Mouse (Mus musculus): ENCODE data around the gene Elk4.

Elk4 gene

DNA sequence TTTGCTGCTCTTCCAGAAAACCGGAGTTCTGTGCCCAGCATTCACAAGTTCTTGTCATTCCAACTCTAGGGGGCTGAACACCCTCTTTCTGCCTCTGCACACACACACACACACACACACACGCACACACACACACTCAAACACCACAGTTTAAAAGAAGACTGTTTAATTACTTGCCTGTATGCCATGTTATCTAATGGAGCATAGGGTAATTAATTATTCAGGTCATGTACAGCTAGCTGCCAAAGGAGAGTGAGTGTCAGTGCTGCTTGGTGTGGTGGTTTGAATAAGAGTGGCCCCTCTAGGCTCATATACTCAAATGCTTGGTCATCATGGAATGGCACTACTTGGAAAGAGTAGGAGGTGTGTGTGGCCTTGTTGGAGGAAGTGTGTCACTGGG is 23.6 kb upstream of the Elk4 start:
- no peak for DNase-seq (ENCODE audit: extremely low spot score)

DNA sequence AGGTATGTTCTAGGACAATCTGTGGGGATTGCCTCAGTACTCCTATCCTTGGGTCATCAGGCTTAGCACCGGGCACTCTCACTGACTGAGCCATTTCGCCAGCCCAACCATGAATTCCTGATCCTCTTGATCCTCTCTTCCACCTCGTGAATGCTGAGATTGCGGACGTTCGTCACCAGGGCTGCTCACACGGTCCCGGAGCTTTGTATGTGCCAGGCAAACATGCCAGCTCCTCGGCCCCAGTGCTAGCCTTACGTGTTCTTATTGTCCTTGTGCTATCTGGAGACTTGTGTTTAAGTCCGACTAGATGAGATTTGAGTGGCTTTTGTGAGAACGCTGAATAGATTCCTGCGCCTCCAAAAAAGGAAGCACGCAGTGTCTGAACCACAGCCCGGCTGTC is 20.0 kb upstream of the Elk4 start:
- DNase-seq (ENCODE audit: extremely low spot score), result no peak

DNA sequence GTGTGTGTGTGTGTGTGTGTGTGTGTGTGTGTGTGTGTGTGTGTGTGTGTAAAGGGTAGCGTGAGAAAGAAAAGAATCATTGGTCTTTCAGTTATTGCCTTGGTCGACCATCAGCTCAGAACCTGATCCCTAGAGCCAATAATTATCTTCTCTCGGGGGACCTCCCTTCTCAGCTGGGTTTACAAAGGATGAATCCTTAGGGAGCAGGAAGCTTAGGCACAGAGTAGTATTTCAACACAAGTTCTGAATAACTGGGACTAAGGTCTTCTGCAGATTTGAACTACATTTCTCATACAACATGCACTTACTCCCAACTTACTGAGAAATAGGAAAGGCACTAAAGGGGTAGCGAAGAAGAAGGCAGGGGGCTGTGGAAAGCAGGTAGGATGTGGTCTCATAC is 17.9 kb upstream of the Elk4 start:
- no peak for DNase-seq (ENCODE audit: extremely low spot score)

DNA sequence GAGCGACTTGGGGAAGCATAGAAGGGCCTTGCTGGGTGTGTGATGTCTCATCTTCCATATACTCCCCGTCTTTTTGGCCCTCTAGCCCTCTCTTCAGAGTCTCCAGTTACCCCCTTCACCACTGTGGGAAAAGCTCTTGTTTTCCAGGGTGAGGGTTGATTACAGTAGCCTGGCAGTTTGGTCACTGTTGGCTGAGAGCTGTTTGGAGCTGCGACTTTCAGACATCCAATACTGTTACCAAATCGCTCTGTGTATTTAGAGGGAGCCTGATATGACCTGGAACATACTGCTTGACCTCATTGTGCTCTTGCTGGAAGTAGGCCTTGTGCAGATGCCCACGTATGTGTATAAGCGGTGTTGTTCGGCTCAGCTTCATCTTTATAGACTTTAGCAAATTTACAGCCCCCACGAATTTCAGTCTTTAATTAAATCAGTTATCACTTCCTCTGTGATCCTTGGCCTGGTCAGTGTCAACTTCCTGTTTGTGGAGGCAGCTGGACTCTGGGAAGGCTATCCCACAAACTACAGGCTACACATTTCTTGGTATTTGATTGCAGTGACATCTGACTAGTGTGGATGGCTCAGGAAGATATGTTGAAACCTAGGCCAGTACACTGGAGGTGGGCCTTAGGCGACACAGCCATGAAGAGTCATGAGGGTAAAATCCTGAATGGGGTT is 17.2 kb upstream of the Elk4 start:
- DNase-seq (ENCODE audit: extremely low spot score), result no peak

DNA sequence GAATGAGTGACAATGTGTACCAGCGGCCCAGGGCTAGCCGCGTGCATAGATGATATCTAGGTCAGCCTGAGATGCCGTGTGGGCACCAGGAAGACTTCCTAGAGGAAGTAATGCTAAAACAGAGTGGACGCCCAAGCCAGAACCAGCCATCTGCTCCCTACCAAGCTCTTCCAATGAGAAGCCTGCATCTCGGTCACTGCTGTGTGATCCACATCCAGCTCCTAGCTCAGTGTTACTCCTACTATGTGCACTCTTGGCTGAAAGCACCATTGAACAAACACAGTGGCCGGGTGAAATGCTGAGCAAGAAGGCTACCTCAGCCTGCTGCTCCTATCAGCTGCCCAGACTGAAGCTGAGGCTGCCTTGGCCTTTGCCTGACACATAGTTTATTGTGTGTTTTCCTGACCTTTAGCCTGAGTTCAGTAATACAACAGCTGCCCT is 14.8 kb upstream of the Elk4 start:
- no peak for DNase-seq (ENCODE audit: extremely low spot score)

DNA sequence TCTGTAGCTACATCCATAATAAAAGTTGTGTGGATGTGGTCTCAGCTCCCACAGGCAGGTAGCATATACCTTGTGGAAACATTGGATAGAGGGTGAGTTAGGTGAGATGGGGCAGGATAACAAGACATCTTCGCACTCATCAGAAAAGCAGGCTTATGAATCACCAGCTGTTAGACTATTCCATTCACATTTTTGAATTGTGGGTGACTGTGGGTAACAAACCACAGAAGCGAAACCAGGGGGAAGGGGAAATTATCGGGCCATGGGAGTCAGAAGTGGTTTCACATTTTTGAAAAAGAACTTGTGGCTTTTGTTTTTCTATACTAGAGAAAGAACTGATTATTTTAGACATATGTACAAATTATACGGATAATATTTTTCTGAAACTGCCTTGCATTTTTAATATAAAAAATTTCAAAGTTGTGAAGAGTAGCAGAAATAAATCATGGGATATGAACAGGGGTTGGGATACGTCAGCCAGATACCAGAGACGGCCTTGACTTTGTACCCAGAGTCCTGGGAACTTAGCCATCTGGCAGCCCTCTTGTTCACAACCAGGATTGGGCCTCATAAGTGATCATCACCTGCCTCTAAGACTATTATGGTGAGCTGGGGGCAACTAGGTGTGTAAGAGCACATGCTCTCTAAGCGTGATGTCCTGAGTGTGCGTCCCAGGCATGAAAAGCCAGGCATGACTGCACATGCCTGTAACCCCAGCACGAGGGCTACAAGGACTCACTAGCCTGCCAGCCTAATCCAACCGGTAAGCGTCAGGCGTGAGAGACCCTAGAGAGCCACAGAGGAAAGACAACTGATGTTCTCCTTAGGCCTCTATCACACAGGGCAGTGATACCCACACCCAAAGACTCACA is 14.0 kb upstream of the Elk4 start:
- DNase-seq (ENCODE audit: extremely low spot score), result no peak

DNA sequence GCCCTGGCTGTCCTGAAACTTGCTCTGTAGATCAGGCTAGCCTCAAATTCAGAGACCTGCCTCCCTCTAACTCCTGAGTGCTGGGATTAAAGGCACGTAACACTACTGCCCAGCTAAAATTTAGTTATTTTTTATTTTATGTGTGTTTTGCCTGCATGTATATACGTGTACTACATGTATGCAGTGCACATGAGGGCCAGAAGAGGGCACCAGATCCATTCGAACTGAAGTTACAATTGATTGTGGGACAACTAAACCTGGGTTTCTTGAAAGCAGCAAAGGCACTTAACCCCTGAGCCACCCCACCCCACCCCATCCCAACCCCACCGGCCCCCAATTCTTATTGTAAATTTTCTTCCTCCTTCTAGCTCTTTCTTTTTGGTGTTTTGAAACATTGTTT is 12.3 kb upstream of the Elk4 start:
- DNase-seq (ENCODE audit: extremely low spot score), result peak; percentile 48

DNA sequence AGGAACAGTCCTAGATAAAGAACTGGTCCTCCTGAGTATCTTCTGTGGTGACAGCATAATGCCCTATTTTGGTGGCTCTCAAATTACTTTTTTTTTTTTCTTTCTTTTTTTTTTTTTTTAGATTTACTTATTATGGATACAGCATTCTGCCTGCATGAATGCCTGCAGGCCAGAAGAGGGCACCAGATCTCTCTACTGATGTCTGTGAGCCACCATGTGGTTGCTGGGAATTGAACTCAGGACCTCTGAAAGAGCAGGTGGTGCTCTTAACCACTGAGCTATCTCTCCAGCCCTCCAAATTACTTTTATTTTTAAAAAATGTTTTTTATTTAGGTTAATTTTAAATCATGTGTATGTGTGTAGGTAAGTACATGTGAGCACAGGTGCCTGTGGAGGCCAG is 6.9 kb upstream of the Elk4 start:
- DNase-seq (ENCODE audit: extremely low spot score), result no peak

DNA sequence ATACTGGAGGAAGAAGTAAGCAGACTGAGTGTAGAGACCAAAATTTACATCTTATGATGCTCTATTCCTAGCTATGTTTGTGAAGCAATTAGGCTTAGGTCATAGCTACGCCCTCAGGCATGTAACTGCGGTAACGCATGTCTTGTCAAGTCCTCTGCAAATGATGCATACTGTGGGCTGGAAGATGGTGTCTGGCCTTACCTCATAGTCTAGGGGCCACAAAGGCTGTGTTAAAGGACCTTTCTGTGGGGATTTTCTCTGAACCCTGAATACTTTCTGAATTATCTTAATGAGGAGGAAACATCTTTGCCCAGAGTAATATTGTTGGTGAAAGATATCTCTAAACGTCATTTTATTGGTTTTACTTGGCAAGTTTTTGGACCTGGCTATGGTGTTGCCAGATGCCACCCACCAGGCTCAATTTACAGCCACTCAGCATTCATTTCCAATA is 5.5 kb upstream of the Elk4 start:
- DNase-seq (ENCODE audit: extremely low spot score), result no peak

DNA sequence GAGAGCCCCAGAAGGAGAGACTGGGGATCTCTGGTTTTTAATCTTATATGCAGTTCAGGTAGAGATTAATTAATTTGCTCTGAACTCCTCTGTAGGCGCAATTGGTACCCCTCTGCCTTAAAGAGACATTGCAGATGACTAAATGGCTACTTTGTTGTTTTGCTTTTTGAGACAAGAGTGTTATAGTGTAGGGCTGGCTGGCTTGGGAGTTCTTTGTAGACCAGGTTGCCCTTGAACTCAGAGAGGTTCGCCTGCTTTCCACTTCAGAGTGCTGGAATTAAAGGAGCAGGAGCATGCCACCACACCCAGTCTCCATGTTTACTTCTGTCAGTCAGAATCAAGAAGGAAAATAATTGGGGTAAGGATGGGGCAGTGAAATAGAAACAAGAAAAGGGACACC is 4.3 kb upstream of the Elk4 start:
- DNase-seq (ENCODE audit: extremely low spot score), result no peak

DNA sequence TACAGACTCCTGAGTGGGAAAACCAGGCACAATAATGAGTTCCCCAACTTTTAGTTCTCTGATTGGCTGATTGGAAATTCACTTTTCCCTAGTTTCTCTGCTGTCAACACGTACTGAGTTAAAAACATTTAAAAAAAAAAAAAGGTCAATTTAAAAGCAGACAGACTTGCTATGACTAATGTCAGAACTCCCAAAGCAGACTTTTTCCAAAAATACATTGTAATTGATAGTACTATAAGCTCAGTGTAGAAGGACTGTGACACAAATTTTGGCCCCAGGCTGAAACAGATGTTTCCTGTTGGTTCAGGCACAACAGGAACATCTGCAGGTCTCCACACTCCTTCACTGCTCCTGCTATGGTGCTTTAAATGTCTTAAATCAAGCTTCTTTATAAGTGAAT is 3.6 kb upstream of the Elk4 start:
- DNase-seq (ENCODE audit: extremely low spot score), result no peak

DNA sequence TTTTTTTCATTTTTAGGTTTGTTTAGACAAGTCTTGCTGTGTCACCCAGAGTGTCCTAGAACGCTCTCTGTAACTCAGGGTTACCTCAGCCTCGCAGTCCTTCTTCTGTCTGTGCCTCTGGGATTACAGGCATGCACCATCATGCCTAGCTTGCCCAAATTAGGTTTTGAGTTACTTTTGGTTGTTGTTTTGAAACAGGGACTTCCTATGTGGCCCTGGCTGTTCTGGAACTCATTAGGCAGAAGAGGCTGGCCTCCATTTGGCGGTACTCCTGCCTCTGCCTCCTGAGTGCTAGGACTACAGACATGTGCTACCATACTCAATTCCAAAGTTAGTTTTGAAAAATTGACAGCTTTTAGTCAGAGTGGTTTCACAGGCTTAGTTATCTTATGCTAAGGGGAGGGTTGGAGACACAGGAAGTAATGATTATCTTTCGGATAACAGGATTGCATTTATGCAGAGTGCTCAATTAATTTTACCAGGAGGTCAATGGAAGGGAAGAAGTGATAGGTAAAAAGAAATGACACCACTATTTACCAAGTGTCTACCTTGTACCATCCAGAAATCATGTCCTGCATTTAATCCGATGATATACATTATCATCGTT is 2.7 kb upstream of the Elk4 start:
- no peak for DNase-seq (ENCODE audit: extremely low spot score)

DNA sequence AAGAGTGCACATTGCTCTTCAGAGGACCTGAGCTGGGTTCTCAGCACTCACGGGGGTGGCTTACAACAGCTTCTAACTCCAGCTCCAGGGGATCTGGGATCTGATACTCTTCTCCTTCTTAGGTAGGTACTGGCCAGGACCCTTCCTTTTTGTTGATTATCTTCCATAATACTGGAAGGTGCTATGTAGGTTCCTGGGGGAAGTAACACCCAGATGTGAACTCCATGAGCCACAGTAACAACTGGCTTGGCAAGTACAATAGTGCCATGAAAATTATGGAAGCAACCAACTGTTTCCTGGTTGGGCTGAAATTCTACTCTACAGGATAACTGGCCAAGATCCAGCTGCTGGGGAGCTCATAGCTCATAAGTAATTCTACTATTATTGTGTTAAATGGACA is 1.9 kb upstream of the Elk4 start:
- DNase-seq (ENCODE audit: extremely low spot score), result no peak

DNA sequence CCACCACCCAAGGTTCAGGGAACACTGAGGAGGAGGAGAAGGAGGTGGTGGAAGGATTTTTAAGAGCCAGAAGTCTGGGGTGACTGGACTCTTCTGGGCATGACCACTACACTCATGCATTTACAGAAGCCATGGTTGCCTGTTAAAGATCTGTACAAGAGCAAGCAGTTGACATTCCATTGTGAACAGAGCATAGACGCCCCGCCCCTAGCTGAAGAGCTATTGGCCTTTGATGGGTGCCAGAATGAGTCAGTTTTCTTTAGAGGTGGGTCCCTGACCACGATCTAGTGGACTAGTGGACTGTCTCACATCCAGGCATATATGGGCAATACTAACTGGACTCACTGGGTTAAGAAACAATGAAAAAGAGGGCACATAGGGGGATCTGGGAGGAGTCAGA is 1.4 kb upstream of the Elk4 start:
- no peak for DNase-seq (ENCODE audit: extremely low spot score)

DNA sequence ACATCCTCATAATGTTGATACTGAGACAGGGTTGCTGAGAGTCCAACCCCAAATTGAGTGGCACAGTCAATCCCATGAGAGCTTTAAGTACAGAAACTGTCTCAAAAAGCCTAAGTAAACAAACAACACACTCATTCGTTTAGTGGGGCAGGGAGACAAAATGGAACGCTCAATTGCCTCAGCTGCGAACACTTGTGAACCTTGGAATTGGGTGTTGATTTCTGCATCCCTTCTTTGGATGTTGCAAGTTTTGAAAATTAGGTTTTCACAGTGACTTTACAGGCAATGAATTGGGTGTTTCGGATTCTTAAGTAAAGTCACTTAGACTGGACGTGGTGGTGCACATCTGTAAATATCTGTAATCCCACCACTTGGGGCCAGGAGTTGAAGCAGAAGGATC is 686 bp upstream of the Elk4 start:
- no peak for DNase-seq (ENCODE audit: extremely low spot score)

DNA sequence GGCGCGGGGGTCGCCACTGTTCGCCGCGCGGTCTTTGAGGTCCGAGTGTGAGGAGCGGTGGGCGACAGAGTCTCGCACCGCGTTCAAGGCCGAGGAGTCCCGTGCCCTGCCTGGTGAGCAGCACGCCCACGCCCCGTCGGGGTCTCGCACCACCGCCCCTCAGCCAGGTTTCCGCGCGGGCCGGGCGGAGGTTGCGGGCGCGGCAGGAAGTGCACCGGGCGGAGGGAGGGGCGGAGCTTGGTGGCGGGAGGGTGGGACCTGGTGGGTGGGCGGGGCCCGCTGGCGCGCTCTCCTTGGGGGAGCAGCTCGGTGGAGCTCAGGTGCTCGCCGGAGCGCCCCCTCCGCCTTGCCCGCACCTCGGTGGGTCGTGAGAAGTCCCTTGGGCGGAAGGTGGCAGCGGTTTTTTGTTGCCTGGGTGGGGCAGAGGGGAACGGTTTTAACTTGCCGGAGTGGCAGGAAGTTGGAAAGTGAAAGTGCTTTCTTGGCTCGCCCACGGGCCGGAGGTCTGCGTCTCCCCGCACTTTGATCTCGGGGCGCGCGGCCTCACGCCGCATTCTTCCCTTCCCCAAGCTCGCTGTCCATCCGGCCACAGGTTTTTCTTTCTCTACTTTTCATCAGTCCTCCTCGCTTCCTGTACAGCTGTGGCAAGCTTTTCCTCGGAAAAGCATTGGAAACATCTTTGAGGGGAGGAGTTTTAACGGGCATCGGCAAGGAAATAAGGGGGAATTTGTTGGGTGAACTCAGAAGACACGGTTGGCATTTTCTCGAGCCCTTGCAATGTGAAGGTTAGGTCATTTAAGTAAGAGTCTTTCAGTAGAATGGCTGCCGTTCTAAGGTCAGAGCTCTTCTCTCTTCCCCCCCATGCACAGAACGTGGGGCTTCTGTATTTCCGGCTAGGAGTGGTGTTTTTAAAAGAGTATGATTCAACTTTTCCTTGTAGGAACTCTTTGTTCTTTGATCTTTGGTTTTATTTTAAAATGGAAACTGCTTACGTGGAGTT is 721 bp downstream of the Elk4 start:
- DNase-seq (ENCODE audit: extremely low spot score), result peak; percentile 92

DNA sequence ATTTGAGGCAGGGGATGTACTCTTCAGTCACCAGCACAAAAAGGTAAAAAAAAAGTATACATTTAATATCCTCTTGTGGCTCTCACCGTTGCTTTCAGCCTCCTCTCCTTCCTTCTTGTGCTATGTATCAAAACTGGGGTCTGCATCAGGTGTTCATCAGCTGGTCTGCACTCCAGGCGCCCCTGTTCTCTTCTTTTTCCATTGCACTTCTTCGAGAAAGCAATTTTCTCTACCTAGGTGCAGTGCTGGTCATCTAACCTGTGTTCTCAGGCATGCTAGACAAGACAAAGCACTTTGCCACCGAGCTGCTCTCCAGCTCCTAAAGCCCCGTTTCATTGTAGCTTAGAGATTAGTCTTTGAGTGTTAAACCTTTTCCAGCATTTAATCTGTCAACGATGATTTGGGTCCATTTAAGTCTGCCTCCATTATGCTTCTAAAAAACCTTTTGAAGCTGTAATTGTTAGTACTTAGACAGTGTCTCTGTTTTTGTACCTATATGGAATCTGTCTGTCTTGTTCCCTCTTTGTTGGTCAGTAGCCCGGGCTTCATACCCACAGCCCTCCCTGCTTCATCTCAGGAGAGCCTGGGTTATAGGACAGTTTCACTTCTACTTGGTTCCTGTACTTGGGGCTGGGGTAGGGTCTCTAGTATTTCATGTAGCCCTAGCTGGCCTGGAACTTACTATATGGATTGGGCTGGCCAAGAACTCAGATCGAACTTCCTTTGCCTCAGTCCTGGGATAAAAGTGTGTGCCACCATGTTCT is 1.7 kb downstream of the Elk4 start:
- DNase-seq (ENCODE audit: extremely low spot score), result no peak

DNA sequence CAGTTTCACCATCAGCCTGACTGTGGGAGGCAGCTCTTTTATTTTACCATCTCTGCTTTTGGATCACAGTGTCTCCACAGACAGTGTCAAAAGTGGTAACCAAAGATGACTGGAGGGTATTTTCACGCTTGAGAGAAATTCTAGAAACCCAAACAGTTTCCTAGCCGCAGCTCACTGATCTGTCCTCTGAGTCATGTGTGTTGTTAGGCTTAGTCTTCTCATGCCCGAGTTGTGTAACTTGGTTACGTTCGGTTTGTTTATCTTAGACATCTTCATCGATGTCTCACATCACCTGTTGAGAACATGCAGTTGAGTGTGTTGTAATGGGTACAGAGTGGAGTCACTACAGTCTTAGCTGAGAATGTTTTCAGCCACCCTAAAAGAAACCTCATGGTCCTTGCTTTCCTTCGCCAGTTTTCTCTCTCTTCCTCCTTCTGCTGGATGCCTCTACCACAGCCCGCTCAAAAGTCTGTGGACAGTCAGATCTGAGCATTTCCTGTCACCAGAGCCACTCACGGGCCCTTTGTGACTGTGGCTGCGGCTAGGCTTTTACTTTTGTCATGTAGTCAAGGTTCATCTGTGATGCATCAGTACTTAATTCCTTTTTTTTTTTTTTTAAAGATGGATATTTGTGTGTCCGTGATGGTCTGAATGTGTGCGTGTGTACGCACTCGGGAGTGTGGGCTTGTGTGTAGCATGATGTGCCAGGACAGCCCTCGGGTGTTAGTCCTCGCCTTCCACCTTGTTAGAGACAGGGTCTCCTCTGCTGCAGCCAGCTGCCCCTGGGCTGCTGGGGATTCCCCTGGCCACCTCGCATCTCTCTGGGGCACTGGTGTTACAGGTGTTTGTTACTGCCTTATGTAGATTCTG is 3.5 kb downstream of the Elk4 start:
- no peak for DNase-seq (ENCODE audit: extremely low spot score)

DNA sequence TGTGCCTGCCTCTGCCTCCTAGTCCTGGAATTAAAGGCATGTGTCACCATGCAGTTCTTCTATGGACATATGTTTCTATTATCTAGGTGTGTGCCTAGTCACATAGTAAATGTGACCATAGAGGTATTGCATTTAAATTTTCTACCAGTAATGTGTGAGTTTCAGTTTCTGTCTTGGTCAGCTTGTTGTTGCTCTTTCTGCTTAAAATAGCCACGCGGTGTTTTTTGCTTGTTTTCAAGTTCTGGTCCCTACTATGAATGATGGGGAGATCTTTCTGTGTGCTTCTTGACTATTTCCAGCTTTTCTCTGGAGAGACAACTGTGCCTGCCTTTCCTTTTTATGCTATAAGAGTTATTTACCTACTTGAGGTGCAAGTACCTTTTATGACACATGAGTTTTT is 4.4 kb downstream of the Elk4 start:
- no peak for DNase-seq (ENCODE audit: extremely low spot score)

DNA sequence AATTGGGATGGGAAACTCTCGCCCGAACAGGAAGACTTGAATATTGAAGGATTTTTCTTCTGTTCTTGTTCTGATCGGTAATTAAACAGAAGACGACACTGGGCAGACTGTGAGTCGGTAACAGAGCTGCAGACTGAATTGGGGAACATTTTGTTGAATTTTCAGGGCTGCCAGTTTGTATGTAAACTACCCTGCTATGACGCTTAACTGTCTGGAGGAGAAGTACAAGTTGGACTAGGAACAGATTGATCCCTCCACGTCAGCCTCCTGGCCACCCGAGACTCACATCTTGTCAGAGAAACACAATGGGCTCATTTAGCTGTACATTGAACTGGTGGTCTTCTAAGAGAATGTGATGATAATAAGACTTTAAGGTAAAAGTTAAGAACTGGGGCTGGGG is 5.5 kb downstream of the Elk4 start:
- DNase-seq (ENCODE audit: extremely low spot score), result no peak

Data from embryo, embryonic 9.5 days (tissue).